Mouse (Mus musculus): ENCODE results near the gene Rap1gap2.

The Rap1gap2 gene

DNA sequence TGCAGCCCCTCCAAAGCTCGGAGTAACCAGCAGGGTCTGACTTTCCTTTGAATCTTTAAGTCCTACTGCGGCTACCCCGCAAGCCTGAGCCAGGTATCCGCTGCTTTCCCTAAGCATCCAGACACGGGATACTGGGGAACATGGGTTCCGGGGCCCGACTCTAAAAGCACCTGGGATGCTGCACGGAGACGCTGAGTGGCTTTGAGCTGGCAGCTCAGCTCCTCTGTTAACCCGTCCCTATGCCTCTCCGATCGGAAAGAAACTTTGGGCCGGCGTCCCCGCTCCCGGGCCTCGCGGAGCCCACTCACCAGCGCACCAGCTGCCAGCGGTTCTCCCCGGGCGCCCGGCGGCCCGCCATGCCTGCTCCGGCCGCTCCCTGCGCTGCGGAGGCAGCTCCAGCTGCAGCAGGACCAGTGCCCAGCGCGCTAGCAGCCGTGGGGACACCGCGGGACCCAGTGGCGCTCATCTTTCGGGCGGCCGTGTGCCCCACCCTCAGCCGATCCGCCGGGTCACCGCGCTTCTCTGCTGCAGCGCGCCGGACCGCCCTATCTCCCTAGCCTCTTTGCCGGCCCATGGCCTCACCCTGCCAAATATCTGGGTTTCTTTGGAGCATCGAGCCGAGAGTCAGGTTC, at the start of gene Rap1gap2:
Rap1gap2 (minus strand) TSS at position 371 of the 632 bp plus-strand sequence.
- DNase-seq (ENCODE audit: inconsistent age in 2 of 2, low spot score in 1 of 2): peak; percentile 39 to 66

DNA sequence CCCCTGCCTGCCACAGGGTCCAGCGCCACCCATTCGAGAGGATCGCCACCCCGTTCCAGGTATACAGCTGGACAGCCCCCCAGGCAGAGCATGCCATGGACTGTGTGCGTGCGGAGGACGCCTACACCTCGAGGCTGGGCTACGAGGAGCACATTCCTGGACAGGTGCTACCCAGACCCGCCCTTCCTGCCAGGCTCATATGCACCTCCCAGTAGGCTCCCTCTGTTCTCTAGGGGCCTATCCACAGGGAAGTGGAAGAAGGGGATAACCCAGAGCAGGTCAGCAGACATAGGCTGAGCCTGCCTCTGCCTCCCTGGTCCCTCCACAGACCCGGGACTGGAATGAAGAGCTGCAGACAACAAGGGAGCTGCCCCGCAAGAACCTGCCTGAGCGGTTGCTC, 49.6 kb upstream of the Rap1gap2 start:
- DNase-seq (ENCODE audit: inconsistent age in 2 of 2, low spot score in 1 of 2): no peak

GRCm38 (mm10) chr11:74655941-74656340, 45.2 kb upstream of the Rap1gap2 start:
- DNase-seq (ENCODE audit: inconsistent age in 2 of 2, low spot score in 1 of 2): peak; percentile 72 to 91

- peak; percentile 79 to 87 for DNase-seq (ENCODE audit: inconsistent age in 2 of 2, low spot score in 1 of 2)
Measured at GRCm38 (mm10) chr11:74653385-74653784, 42.7 kb upstream of the Rap1gap2 start.

DNA sequence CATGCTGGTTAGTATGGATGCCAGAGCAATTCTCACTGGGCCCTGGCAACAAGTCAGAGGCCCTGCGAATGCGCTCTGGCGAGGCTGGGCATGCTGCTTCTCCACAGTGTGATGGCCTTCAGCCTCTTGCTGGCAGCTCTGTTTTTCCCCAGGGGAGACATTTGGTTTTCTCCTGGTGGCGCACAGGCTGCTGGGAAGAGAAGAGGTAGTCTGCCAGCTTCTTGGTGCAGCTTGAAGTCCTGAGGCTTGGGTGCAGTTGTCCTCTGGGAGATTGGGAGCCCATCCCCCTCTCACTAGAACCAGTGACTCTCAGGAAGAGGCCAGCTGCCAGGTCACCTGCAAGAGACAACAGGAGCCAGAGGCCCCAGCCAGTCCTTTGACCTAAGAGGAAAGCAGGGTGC, 42.1 kb upstream of the Rap1gap2 start:
- peak; percentile 74 to 90 for DNase-seq (ENCODE audit: inconsistent age in 2 of 2, low spot score in 1 of 2)

DNA sequence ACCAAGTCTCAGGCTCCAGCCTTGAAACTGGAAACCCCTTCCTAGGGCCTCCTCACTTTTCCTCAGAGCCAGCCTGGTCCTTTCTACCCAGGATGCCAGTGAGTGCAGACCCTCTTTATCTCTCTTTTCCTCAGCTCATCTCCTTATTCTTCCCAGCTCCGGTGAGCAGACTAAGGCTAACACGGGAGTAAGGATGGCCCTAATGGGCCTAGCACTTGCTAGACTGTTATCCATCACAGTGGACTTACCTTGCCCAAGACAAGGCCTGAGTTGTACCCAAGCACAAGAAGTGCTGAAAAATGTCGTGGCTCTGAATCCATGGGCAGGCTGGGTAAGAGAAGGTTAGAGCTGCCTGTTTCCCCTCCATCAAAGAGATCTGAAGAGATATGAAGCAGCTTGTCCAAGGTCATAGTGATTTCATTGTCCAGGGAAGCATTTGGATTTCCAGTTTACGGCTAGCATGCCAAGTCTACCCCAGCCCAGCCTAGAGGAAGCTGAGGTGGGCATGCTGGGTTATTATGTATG, 39.9 kb upstream of the Rap1gap2 start:
- peak; percentile 67 to 85 for DNase-seq (ENCODE audit: inconsistent age in 2 of 2, low spot score in 1 of 2)

DNA sequence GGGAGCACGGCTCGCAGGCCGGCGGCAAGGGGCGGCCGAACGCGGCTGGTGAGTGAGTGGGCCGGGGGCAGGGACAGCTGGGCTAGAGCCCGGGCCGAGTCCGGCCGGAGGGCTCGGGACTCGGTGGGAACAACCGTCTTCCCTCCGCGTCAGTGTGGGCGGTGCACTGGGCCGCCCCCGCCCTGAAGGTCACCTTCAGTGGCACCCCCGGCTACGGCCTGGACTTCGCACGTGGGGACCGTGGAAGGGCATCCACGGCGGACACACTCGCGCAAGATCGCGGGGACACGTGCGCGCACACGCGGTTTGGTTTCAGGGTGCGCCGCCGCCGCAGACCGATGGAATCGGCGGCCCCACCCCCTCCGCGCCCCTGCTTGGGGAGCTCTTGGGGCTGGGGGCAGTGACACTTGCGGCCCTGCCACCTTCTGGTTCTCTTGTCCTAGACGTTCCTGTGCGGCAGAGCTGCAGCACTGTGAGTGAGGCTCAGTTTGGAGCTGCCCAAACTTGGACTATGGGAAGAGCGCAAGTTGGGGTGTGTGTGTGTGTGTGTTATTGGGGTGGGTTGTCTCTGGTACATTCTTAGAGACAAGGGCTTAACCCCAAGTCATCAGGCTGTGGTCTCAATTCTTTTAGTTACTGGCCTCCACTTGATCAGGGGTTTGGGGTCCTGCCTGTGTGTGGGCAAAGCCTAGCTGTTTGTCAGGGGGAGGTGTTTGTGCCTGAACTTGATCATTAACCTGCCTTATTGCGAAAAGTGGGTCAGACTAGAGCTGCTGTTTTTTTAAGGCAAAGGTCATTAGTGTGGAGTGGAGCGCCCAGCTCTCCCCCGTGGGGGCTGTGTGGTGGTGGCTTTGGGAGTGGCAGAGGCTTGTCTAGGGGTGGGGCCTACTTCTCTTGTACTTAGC, 39.2 kb upstream of the Rap1gap2 start:
- DNase-seq (ENCODE audit: inconsistent age in 2 of 2, low spot score in 1 of 2): peak; percentile 80 to 88

DNA sequence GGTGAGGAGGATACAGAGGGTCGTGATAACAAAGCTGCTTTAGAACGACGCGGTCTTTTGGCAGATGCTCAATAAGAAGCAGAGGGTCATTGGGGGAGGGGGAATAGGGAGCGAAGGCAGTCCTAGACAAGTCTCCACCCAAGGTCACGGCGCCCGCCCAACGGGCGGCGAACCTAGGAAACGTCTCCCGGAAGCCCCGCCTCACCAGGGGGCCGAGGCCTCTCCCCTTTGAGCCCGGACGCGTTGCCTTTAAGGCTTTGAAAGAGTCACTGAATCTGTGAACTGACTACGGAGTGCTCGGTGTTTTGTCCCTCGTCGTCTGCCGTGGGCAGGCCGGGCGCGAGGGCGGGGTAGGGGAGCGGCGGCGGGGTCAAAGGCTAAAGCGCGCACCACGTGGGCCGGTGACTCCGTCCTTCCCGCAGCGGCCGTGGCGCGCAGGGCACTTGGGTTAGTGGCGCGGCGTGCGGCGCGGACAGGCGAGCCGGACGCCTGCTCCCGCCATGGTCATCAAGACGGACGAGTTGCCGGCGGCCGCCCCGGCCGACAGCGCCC, 38.5 kb upstream of the Rap1gap2 start, which contains the start of gene Cluh:
Cluh (plus strand) TSS at position 401 of the 552 bp plus-strand sequence.
- DNase-seq (ENCODE audit: inconsistent age in 2 of 2, low spot score in 1 of 2): peak; percentile 99 to 100

DNA sequence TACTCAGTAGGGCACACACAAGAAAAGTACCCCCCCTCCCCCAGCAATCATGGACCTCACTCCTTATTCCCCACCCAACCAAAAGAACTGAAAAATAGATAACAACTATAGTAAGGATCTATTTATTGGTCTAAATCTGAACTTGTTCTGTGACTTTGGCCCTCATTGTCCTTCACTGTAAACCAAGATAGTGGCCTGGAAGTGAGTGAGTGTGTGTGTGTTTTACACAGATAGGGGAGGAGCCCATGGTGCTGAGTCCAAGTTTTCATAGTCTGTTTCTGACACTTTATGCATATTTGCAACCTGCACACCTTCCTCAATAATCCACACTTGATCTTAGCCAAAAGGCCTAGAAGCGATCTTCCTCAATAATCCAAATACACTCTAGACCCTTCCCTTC, 38.0 kb upstream of the Rap1gap2 start:
- DNase-seq (ENCODE audit: inconsistent age in 2 of 2, low spot score in 1 of 2): no peak

- DNase-seq (ENCODE audit: inconsistent age in 2 of 2, low spot score in 1 of 2): peak in 1 of 2 experiments; percentile 68
Measured at GRCm38 (mm10) chr11:74647966-74648365, 37.3 kb upstream of the Rap1gap2 start.

- DNase-seq (ENCODE audit: inconsistent age in 2 of 2, low spot score in 1 of 2): peak in 1 of 2 experiments; percentile 64
Measured at GRCm38 (mm10) chr11:74639628-74640027, 28.9 kb upstream of the Rap1gap2 start.

- DNase-seq (ENCODE audit: inconsistent age in 2 of 2, low spot score in 1 of 2): peak in 1 of 2 experiments; percentile 74
Measured at GRCm38 (mm10) chr11:74638791-74639411, 28.2 kb upstream of the Rap1gap2 start.

GRCm38 (mm10) chr11:74637971-74638790, 27.5 kb upstream of the Rap1gap2 start:
- DNase-seq (ENCODE audit: inconsistent age in 2 of 2, low spot score in 1 of 2): peak; percentile 91 to 96

- no peak for DNase-seq (ENCODE audit: inconsistent age in 2 of 2, low spot score in 1 of 2)
Measured at GRCm38 (mm10) chr11:74637486-74637885, 26.8 kb upstream of the Rap1gap2 start.

DNA sequence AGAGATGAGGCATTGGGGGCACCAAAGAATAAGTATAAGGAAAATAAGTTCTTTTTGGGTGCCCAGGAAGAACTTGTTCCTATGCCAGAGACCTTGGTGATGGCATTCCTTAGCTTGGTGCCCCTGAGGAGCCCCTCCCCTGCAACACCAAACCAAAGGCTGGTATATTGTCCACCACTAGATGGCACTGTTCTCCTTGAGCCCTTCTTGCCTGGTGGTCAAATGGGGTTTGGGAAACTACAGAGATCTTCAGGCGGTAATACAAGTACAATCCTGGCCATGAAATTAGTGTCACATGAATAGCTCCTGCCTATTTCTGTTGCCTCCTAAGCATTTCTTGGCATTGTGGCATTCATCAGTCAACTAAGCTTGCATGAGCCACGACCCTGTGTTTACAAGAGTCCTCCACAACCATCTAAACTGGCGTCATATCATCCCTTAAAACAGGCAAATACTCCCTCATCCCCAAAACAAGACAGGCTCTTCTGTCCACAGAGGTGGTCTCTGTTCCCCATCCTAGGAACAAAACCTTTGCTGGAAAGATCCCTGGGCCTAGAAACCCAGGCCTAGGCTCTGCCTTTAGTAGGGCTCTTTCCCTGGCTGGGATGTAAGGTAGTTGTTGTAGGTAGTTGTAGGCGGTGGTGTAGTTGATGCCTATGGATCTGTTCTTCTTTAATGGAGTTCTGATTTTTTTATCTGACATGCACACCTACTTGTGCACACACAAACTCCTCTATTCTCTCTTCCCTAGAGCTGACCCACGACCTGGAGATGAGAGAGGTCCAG, 24.0 kb upstream of the Rap1gap2 start:
- peak; percentile 63 to 90 for DNase-seq (ENCODE audit: inconsistent age in 2 of 2, low spot score in 1 of 2)

- DNase-seq (ENCODE audit: inconsistent age in 2 of 2, low spot score in 1 of 2): no peak
Measured at GRCm38 (mm10) chr11:74631880-74632789, 21.4 kb upstream of the Rap1gap2 start.

GRCm38 (mm10) chr11:74627481-74627880, 16.8 kb upstream of the Rap1gap2 start:
- DNase-seq (ENCODE audit: inconsistent age in 2 of 2, low spot score in 1 of 2): no peak

GRCm38 (mm10) chr11:74625333-74625732, 14.6 kb upstream of the Rap1gap2 start:
- DNase-seq (ENCODE audit: inconsistent age in 2 of 2, low spot score in 1 of 2): no peak

All from adrenal gland, adult (tissue).